Mouse (Mus musculus): Measurements from ENCODE around the gene Mkrn3. TPM values are rescaled to one million over a fixed set of nuclear protein-coding genes. Genes with fewer than 3 reads are reported as not detected.

Mkrn3 gene
- not detected in 2 replicates for polyA plus RNA-seq (2012; ENCODE audit: insufficient read depth, insufficient read length, low replicate concordance, missing spikeins)

GRCm38 (mm10) chr7:62419493-62420360 is at the start of gene Mkrn3:
Mkrn3 (minus strand) TSS chr7:62420139.
- Histone ChIP-seq H3K27ac (ENCODE audit: insufficient read depth, low read depth, low read length) (no peak within 1 kb of the TSS), H3K4me3 (ENCODE audit: insufficient read depth, low read depth, low read length) (peak within 1 kb of the TSS; percentile 71), H3K4me1 (ENCODE audit: control insufficient read depth, insufficient read depth, low read length) (no peaks in the 10 kb centered on the region; the same call in 1 of the 2 replicates)
- TF ChIP-seq POLR2A (IDR thresholded peaks at IDR 0.05; ENCODE audit: insufficient read depth, low read depth, low read length) (peak; percentile 18; the same call in 1 of the 2 replicates), CTCF (IDR thresholded peaks at IDR 0.05; ENCODE audit: insufficient read depth, low read depth, low read length) (no peak)
- 28% methylated on average over 49 of the region's 49 CpGs for WGBS

GRCm38 (mm10) chr7:62463878-62464755 is 44.2 kb upstream of the Mkrn3 start, which contains the start of gene Peg12:
Peg12 (minus strand) TSS chr7:62464510.
- Histone ChIP-seq H3K4me3 (ENCODE audit: insufficient read depth, low read depth, low read length) (peak within 1 kb of the TSS; percentile 44), H3K4me1 (ENCODE audit: control insufficient read depth, insufficient read depth, low read length) (no peaks in the 10 kb centered on the region), H3K27ac (ENCODE audit: insufficient read depth, low read depth, low read length) (no peak within 1 kb of the TSS)
- TF ChIP-seq CTCF (IDR thresholded peaks at IDR 0.05; ENCODE audit: insufficient read depth, low read depth, low read length) = no peak
- no peak for TF ChIP-seq POLR2A (IDR thresholded peaks at IDR 0.05; ENCODE audit: insufficient read depth, low read depth, low read length)
- 27% methylated on average over 82 of the region's 82 CpGs for WGBS

GRCm38 (mm10) chr7:62463007-62463877 is 43.3 kb upstream of the Mkrn3 start:
- Histone ChIP-seq H3K4me1 (ENCODE audit: control insufficient read depth, insufficient read depth, low read length) (no peaks in the 10 kb centered on the region), H3K4me3 (ENCODE audit: insufficient read depth, low read depth, low read length) (peak overlapping the region; percentile 44), H3K27ac (ENCODE audit: insufficient read depth, low read depth, low read length) (no peak overlapping the region)
- 30% methylated on average over 55 of the region's 55 CpGs for WGBS
- TF ChIP-seq POLR2A (IDR thresholded peaks at IDR 0.05; ENCODE audit: insufficient read depth, low read depth, low read length) (no peak), CTCF (IDR thresholded peaks at IDR 0.05; ENCODE audit: insufficient read depth, low read depth, low read length) (no peak)

GRCm38 (mm10) chr7:62462229-62463006 is 42.5 kb upstream of the Mkrn3 start:
- no peak overlapping the region for H3K27ac ChIP-seq (ENCODE audit: insufficient read depth, low read depth, low read length)
- 36% methylated on average over 13 of the region's 13 CpGs for WGBS

GRCm38 (mm10) chr7:62452353-62452752 is 32.4 kb upstream of the Mkrn3 start:
- no peak for TF ChIP-seq CTCF (IDR thresholded peaks at IDR 0.05; ENCODE audit: insufficient read depth, low read depth, low read length)
- no peak for TF ChIP-seq POLR2A (IDR thresholded peaks at IDR 0.05; ENCODE audit: insufficient read depth, low read depth, low read length)
- Histone ChIP-seq H3K4me3 (ENCODE audit: insufficient read depth, low read depth, low read length) (no peak overlapping the region), H3K27ac (ENCODE audit: insufficient read depth, low read depth, low read length) (no peak overlapping the region), H3K4me1 (ENCODE audit: control insufficient read depth, insufficient read depth, low read length) (no peaks in the 10 kb centered on the region)
- 45% methylated on average over 2 of the region's 2 CpGs for WGBS

More at GRCm38 (mm10) chr7:62462229-62463006, 42.5 kb upstream of the Mkrn3 start:
- H3K4me1 ChIP-seq (ENCODE audit: control insufficient read depth, insufficient read depth, low read length) = no peaks in the 10 kb centered on the region
- no peak overlapping the region for H3K4me3 ChIP-seq (ENCODE audit: insufficient read depth, low read depth, low read length)
- TF ChIP-seq POLR2A (IDR thresholded peaks at IDR 0.05; ENCODE audit: insufficient read depth, low read depth, low read length) (no peak), CTCF (IDR thresholded peaks at IDR 0.05; ENCODE audit: insufficient read depth, low read depth, low read length) (no peak)

GRCm38 (mm10) chr7:62445431-62446165 is 25.7 kb upstream of the Mkrn3 start:
- no peak overlapping the region for H3K4me3 ChIP-seq (ENCODE audit: insufficient read depth, low read depth, low read length)
- TF ChIP-seq CTCF (IDR thresholded peaks at IDR 0.05; ENCODE audit: insufficient read depth, low read depth, low read length) (no peak), POLR2A (IDR thresholded peaks at IDR 0.05; ENCODE audit: insufficient read depth, low read depth, low read length) (no peak)
- H3K4me1 ChIP-seq (ENCODE audit: control insufficient read depth, insufficient read depth, low read length) = no peaks in the 10 kb centered on the region
- H3K27ac ChIP-seq (ENCODE audit: insufficient read depth, low read depth, low read length) = no peak overlapping the region

- no peak overlapping the region for H3K4me3 ChIP-seq (ENCODE audit: insufficient read depth, low read depth, low read length)
- H3K27ac ChIP-seq (ENCODE audit: insufficient read depth, low read depth, low read length) = no peak overlapping the region
- 49% methylated on average over 2 of the region's 2 CpGs for WGBS
- TF ChIP-seq POLR2A (IDR thresholded peaks at IDR 0.05; ENCODE audit: insufficient read depth, low read depth, low read length) = no peak
- TF ChIP-seq CTCF (IDR thresholded peaks at IDR 0.05; ENCODE audit: insufficient read depth, low read depth, low read length) = no peak
- H3K4me1 ChIP-seq (ENCODE audit: control insufficient read depth, insufficient read depth, low read length) = no peaks in the 10 kb centered on the region
These were observed 16.5 kb upstream of the Mkrn3 start for GRCm38 (mm10) chr7:62436394-62436793.
